ENCODE assay signal across 8 mouse cellular contexts in genomic region chr13:23463381-23464223, GRCm38 (mm10). TPM values are rescaled to one million over a fixed set of nuclear protein-coding genes. Genes with fewer than 3 reads are reported as not detected.
DNase-seq lines count a peak whose midpoint lies in the region; ATAC-seq and TF ChIP-seq lines count a peak whose summit lies in the region.

No protein-coding gene starts in this region.

- peak; percentile 73 for DNase-seq in 3134 (ENCODE audit: extremely low read depth, insufficient read length, low spot score)
- DNase-seq in adrenal gland, postnatal 14 days = peak; percentile 74
- DNase-seq in embryonic facial prominence, embryonic 11.5 days (ENCODE audit: low spot score) = peak; percentile 89
- peak; percentile 79 to 86 for DNase-seq in heart, adult 2 months
- DNase-seq in kidney, adult 2 months = peak; percentile 82
- peak; percentile 95 for DNase-seq in limb, embryonic 11.5 days (ENCODE audit: low spot score)
- peak; percentile 37 to 62 for DNase-seq in spleen, postnatal 36 days (ENCODE audit: low spot score in 2 of 2)

- no peak; the same call in 1 of the 2 replicates for ATAC-seq in embryonic facial prominence, embryonic 11.5 days (replicated peaks; ENCODE audit: insufficient number of reproducible peaks, low FRiP score, low TSS enrichment, low read depth)
- ATAC-seq in limb, embryonic 11.5 days (ENCODE audit: insufficient number of reproducible peaks, low FRiP score, low TSS enrichment, low read depth) = no peak
- peak; percentile 72 for ATAC-seq in midbrain, embryonic 13.5 days

- H3K9ac ChIP-seq in embryonic facial prominence, embryonic 11.5 days (replicated peaks; ENCODE audit: low read length) = peak overlapping the region; percentile 41
- peak overlapping the region; percentile 53 for H3K9ac ChIP-seq in heart, adult 2 months (ENCODE audit: low read depth, low read length)
- peak overlapping the region; percentile 52 for H3K9ac ChIP-seq in limb, embryonic 11.5 days (ENCODE audit: low read length)
- H3K9ac ChIP-seq in midbrain, embryonic 13.5 days (replicated peaks) = peak overlapping the region; percentile 67

- H3K36me3 ChIP-seq in embryonic facial prominence, embryonic 11.5 days (replicated peaks; ENCODE audit: control insufficient read depth, insufficient read depth, low read depth, low read length) = no peaks in the 10 kb centered on the region
- H3K36me3 ChIP-seq in heart, adult 2 months (ENCODE audit: control insufficient read depth, insufficient read depth, low read length) = no peaks in the 10 kb centered on the region
- no peaks in the 10 kb centered on the region for H3K36me3 ChIP-seq in kidney, adult 2 months (ENCODE audit: control insufficient read depth, insufficient read depth, low read length)
- no peaks in the 10 kb centered on the region for H3K36me3 ChIP-seq in limb, embryonic 11.5 days (ENCODE audit: control insufficient read depth, insufficient read depth, low read length)
- H3K36me3 ChIP-seq in midbrain, embryonic 13.5 days = no peaks in the 10 kb centered on the region

- TF ChIP-seq POLR2A in heart, adult 2 months (IDR thresholded peaks at IDR 0.05; ENCODE audit: insufficient read depth, low read depth, low read length) = no peak
- no peak for TF ChIP-seq POLR2A in kidney, adult 2 months (IDR thresholded peaks at IDR 0.05; ENCODE audit: low read depth, low read length)

- under 1% methylated on average over 21 of the region's 21 CpGs for WGBS in embryonic facial prominence, embryonic 11.5 days
- WGBS in heart, adult 2 months = 2% methylated on average over 21 of the region's 21 CpGs
- WGBS in kidney, adult 2 months = 8% methylated on average over 21 of the region's 21 CpGs
- under 1% methylated on average over 21 of the region's 21 CpGs for WGBS in limb, embryonic 11.5 days
- under 1% methylated on average over 21 of the region's 21 CpGs for WGBS in midbrain, embryonic 13.5 days

- no peaks in the 10 kb centered on the region; the same call in 1 of the 2 replicates for H3K4me1 ChIP-seq in embryonic facial prominence, embryonic 11.5 days (ENCODE audit: control insufficient read depth, insufficient read depth, low read length)
- no peaks in the 10 kb centered on the region for H3K4me1 ChIP-seq in heart, adult 2 months (ENCODE audit: control insufficient read depth, insufficient read depth, low read length)
- no peaks in the 10 kb centered on the region; the same call in 1 of the 2 replicates for H3K4me1 ChIP-seq in kidney, adult 2 months (ENCODE audit: control insufficient read depth, insufficient read depth, low read length)
- H3K4me1 ChIP-seq in limb, embryonic 11.5 days (ENCODE audit: control insufficient read depth, insufficient read depth, low read length) = peaks cover 4% of the 10 kb centered on the region; the same call in 1 of the 2 replicates
- H3K4me1 ChIP-seq in midbrain, embryonic 13.5 days (replicated peaks) = peaks cover 13% of the 10 kb centered on the region

- TF ChIP-seq EP300 in heart, adult 2 months (IDR thresholded peaks at IDR 0.05; ENCODE audit: insufficient read depth, low read depth, low read length) = 0 out of 2 replicates have a peak, but pooled peaks have one; percentile 26

- intact Hi-C loops in heart, adult 2 months (cut with DNase I) = no loop called here

- H3K9me3 ChIP-seq in embryonic facial prominence, embryonic 11.5 days (replicated peaks; ENCODE audit: control insufficient read depth, low read length) = no peaks in the 10 kb centered on the region
- H3K9me3 ChIP-seq in limb, embryonic 11.5 days (ENCODE audit: control insufficient read depth, low read length) = no peaks in the 10 kb centered on the region
- no peaks in the 10 kb centered on the region for H3K9me3 ChIP-seq in midbrain, embryonic 13.5 days

- no peak for TF ChIP-seq CTCF in heart, adult 2 months (IDR thresholded peaks at IDR 0.05)
- TF ChIP-seq CTCF in kidney, adult 2 months (conservative IDR thresholded peaks at IDR 0.05; ENCODE audit: insufficient read depth, insufficient read length, low read depth, low read length) = no peak

- H3K27me3 ChIP-seq in embryonic facial prominence, embryonic 11.5 days (ENCODE audit: control insufficient read depth, insufficient read depth, low read length) = no peaks in the 10 kb centered on the region
- no peaks in the 10 kb centered on the region for H3K27me3 ChIP-seq in heart, adult 2 months (ENCODE audit: control insufficient read depth, insufficient read depth, low read length)
- no peaks in the 10 kb centered on the region for H3K27me3 ChIP-seq in kidney, adult 2 months (replicated peaks; ENCODE audit: control insufficient read depth, insufficient read depth, low read length)
- no peaks in the 10 kb centered on the region for H3K27me3 ChIP-seq in limb, embryonic 11.5 days (ENCODE audit: control insufficient read depth, insufficient read depth, low read length)
- H3K27me3 ChIP-seq in midbrain, embryonic 13.5 days = peaks cover 18% of the 10 kb centered on the region

- no peak overlapping the region for H3K27ac ChIP-seq in embryonic facial prominence, embryonic 11.5 days (replicated peaks; ENCODE audit: low read depth, low read length)
- H3K27ac ChIP-seq in heart, adult 2 months = no peak overlapping the region
- no peak overlapping the region for H3K27ac ChIP-seq in kidney, adult 2 months (ENCODE audit: insufficient read depth, low read depth, low read length)
- no peak overlapping the region for H3K27ac ChIP-seq in limb, embryonic 11.5 days (replicated peaks; ENCODE audit: low read depth, low read length)
- H3K27ac ChIP-seq in midbrain, embryonic 13.5 days = no peak overlapping the region

- H3K4me3 ChIP-seq in embryonic facial prominence, embryonic 11.5 days (ENCODE audit: low read depth, low read length) = peak overlapping the region; percentile 45
- peak overlapping the region; percentile 57 for H3K4me3 ChIP-seq in heart, adult 2 months
- peak overlapping the region; percentile 53 for H3K4me3 ChIP-seq in kidney, adult 2 months (ENCODE audit: insufficient read depth, low read depth, low read length)
- H3K4me3 ChIP-seq in limb, embryonic 11.5 days (ENCODE audit: low read depth, low read length) = peak overlapping the region; percentile 45
- peak overlapping the region; percentile 60 for H3K4me3 ChIP-seq in midbrain, embryonic 13.5 days (replicated peaks)

- H3K4me2 ChIP-seq in embryonic facial prominence, embryonic 11.5 days (ENCODE audit: low read depth, low read length) = peak overlapping the region; percentile 61
- H3K4me2 ChIP-seq in limb, embryonic 11.5 days (ENCODE audit: low read depth, severe bottlenecking) = peak overlapping the region; percentile 87
- peak overlapping the region; percentile 79 for H3K4me2 ChIP-seq in midbrain, embryonic 13.5 days (replicated peaks)

- no peaks in the 10 kb centered on the region for H3K79me2 ChIP-seq in heart, adult 2 months (replicated peaks; ENCODE audit: control insufficient read depth, insufficient read depth, low read length)

RNA-seq across cellular contexts. Expression of gene Btn1a1, which starts 2.1 kb away (rescaled TPM):
- 0.19 TPM in 1 of 2 replicates, not detected in the other for total RNA-seq in adrenal gland, postnatal 14 days (2021)
- polyA plus RNA-seq in embryonic facial prominence, embryonic 11.5 days (2014; fragmentation: Nextera tagmentation; extraction: Ambion mirVana) = 0.24 and 0.35 TPM in 2 replicates
- not detected for total RNA-seq in heart, adult 2 months (2021)
- 0.20 TPM in 1 of 2 replicates, not detected in the other for polyA plus RNA-seq in heart, adult 2 months (2012; rRNA removed)
- polyA plus RNA-seq in kidney, adult 2 months (2012; rRNA removed) = not detected in 2 replicates
- polyA plus RNA-seq in limb, embryonic 11.5 days (2014; fragmentation: Nextera tagmentation; extraction: Ambion mirVana) = not detected in 2 replicates
- polyA plus RNA-seq in midbrain, embryonic 13.5 days (2015; fragmentation: Nextera tagmentation; extraction: Ambion mirVana) = 0.04 and 0.13 TPM in 2 replicates

RNA-seq across cellular contexts. Expression of gene Btn2a2, which starts 25.1 kb away (rescaled TPM):
- not detected in 2 replicates for total RNA-seq in adrenal gland, postnatal 14 days (2021)
- 1.1 and 1.4 TPM in 2 replicates for polyA plus RNA-seq in embryonic facial prominence, embryonic 11.5 days (2014; fragmentation: Nextera tagmentation; extraction: Ambion mirVana)
- total RNA-seq in heart, adult 2 months (2021) = not detected
- polyA plus RNA-seq in heart, adult 2 months (2012; rRNA removed) = not detected in 2 replicates
- polyA plus RNA-seq in kidney, adult 2 months (2012; rRNA removed) = not detected in 2 replicates
- 1.3 and 2.2 TPM in 2 replicates for polyA plus RNA-seq in limb, embryonic 11.5 days (2014; fragmentation: Nextera tagmentation; extraction: Ambion mirVana)
- polyA plus RNA-seq in midbrain, embryonic 13.5 days (2015; fragmentation: Nextera tagmentation; extraction: Ambion mirVana) = 0.13 TPM in 2 replicates

RNA-seq across cellular contexts. Expression of gene Abt1, which starts 39.9 kb away (rescaled TPM):
- total RNA-seq in adrenal gland, postnatal 14 days (2021) = 5.9 and 6.3 TPM in 2 replicates
- polyA plus RNA-seq in embryonic facial prominence, embryonic 11.5 days (2014; fragmentation: Nextera tagmentation; extraction: Ambion mirVana) = 15.0 and 16.2 TPM in 2 replicates
- 1 to 10 TPM; 3.9 to 5.1 TPM for total RNA-seq in heart, adult 2 months (2021)
- polyA plus RNA-seq in heart, adult 2 months (2012; rRNA removed) = 2.4 and 3.1 TPM in 2 replicates
- 3.3 and 3.9 TPM in 2 replicates for polyA plus RNA-seq in kidney, adult 2 months (2012; rRNA removed)
- 16.3 and 17.4 TPM in 2 replicates for polyA plus RNA-seq in limb, embryonic 11.5 days (2014; fragmentation: Nextera tagmentation; extraction: Ambion mirVana)
- 10.8 TPM in 2 replicates for polyA plus RNA-seq in midbrain, embryonic 13.5 days (2015; fragmentation: Nextera tagmentation; extraction: Ambion mirVana)
